Mouse (Mus musculus): Measurements from ENCODE around the gene Urb1. TPM values are rescaled to one million over a fixed set of nuclear protein-coding genes. Genes with fewer than 3 reads are reported as not detected.
A peak's percentile ranks its signal among the peaks of the same experiment; 100 is the strongest.

Urb1 gene
- polyA plus RNA-seq, 1 experiment from 2014 or later, result 8.7 TPM

DNA sequence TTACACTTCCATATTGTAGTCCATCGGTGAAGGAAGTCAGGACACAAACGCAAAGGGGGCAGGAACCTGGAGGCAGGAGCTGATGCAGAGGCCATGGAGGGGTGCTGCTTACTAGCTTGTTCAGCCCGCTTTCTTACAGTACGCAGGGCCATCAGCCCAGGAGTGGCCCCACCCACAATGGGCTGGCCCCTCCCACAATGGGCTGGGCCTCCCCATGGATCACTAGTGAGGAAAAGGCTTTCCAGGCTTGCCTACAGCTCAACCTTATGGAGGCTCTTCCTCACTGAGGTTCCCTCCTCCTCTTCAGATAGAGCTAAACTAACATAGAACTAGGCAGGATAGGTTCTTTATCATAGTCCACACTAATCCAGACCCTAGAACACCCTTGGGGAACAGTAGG is 86.2 kb downstream of the Urb1 start:
- no peak overlapping the region for H3K4me3 ChIP-seq
- no peaks in the 10 kb centered on the region for H3K27me3 ChIP-seq
- peaks cover 41% of the 10 kb centered on the region for H3K36me3 ChIP-seq
- no peak for ATAC-seq (ENCODE audit: borderline replicate concordance, extremely low read depth, low FRiP score, low TSS enrichment)
- H3K9ac ChIP-seq, result no peak overlapping the region
- H3K4me2 ChIP-seq, result no peak overlapping the region
- H3K9me3 ChIP-seq, result no peaks in the 10 kb centered on the region
- H3K27ac ChIP-seq, result no peak overlapping the region
- H3K4me1 ChIP-seq, result peaks cover 14% of the 10 kb centered on the region
- 94% methylated on average over 4 of the region's 4 CpGs for WGBS

DNA sequence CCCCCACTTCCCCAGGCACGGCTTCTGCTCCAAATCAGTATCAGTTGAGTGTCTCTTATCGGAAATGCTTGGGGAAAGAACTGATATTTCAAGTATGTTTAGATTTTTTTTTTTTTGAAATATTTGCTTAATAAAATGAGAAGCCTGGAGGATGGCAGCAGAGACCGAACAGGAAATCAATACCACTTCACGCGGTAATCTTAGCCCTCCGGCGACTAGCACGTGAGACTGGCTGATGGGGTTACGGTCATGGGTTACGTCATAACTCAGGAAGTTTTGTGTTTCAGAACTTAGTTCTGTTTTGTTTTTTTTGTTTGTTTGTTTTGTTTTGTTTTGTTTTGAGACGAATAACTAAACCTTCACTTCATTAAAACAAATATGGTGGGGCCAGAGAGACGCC is 99.9 kb downstream of the Urb1 start:
- peak overlapping the region; percentile 16; the same call in 1 of the 2 replicates for H3K27ac ChIP-seq
- no peak for ATAC-seq (ENCODE audit: borderline replicate concordance, extremely low read depth, low FRiP score, low TSS enrichment)
- H3K4me3 ChIP-seq, result no peak overlapping the region
- no peaks in the 10 kb centered on the region for H3K36me3 ChIP-seq
- no peaks in the 10 kb centered on the region for H3K9me3 ChIP-seq
- H3K4me1 ChIP-seq, result peaks cover 58% of the 10 kb centered on the region
- WGBS, result 36% methylated on average over 12 of the region's 12 CpGs
- peak overlapping the region; percentile 34 for H3K4me2 ChIP-seq
- peaks cover 12% of the 10 kb centered on the region; the same call in 1 of the 2 replicates for H3K27me3 ChIP-seq
- no peak overlapping the region for H3K9ac ChIP-seq

GRCm38 (mm10) chr16:90709711-90710289 is 100.4 kb downstream of the Urb1 start:
- H3K4me1 ChIP-seq, result peaks cover 62% of the 10 kb centered on the region
- H3K4me2 ChIP-seq, result peak overlapping the region; percentile 34
- H3K36me3 ChIP-seq, result no peaks in the 10 kb centered on the region
- no peak overlapping the region for H3K9ac ChIP-seq
- H3K9me3 ChIP-seq, result no peaks in the 10 kb centered on the region
- H3K27me3 ChIP-seq, result peaks cover 12% of the 10 kb centered on the region; the same call in 1 of the 2 replicates
- 19% methylated on average over 17 of the region's 17 CpGs for WGBS
- no peak for ATAC-seq (ENCODE audit: borderline replicate concordance, extremely low read depth, low FRiP score, low TSS enrichment)
- no peak overlapping the region for H3K4me3 ChIP-seq
- H3K27ac ChIP-seq, result peak overlapping the region; percentile 16; the same call in 1 of the 2 replicates

DNA sequence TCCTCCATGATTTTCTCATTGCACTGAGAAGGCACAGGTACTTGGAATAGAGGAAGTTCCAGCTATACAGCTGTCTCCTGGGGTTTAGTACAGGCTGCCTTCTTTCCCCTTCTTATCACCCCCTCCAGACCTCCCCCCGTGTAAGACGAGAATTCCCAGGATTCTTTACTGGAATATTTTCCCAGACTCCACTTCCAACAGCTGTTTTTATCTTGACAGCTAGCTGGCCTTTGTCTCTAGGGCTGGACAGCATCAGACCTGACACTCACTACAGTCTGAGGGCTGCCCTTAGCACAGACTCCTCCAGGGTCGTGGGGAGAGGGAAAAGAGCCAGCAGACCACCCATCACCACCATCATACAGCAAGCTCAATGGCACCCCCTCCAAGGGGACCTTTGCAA is 103.9 kb downstream of the Urb1 start:
- Histone ChIP-seq H3K9me3 (no peaks in the 10 kb centered on the region), H3K27ac (peak overlapping the region; percentile 76), H3K4me2 (no peak overlapping the region), H3K4me1 (peaks cover 67% of the 10 kb centered on the region), H3K4me3 (no peak overlapping the region), H3K36me3 (no peaks in the 10 kb centered on the region), H3K9ac (no peak overlapping the region), H3K27me3 (no peaks in the 10 kb centered on the region)
- ATAC-seq (ENCODE audit: borderline replicate concordance, extremely low read depth, low FRiP score, low TSS enrichment), result peak; percentile 86
- 2% methylated on average over 3 of the region's 3 CpGs for WGBS

GRCm38 (mm10) chr16:90704161-90704825 is 105.9 kb downstream of the Urb1 start:
- Histone ChIP-seq H3K36me3 (no peaks in the 10 kb centered on the region), H3K4me2 (no peak overlapping the region; the same call in 1 of the 2 replicates), H3K27ac (peak overlapping the region; percentile 74), H3K4me1 (peaks cover 49% of the 10 kb centered on the region), H3K27me3 (no peaks in the 10 kb centered on the region), H3K9ac (no peak overlapping the region), H3K9me3 (no peaks in the 10 kb centered on the region), H3K4me3 (no peak overlapping the region)
- WGBS, result 40% methylated on average over 13 of the region's 13 CpGs
- ATAC-seq (ENCODE audit: borderline replicate concordance, extremely low read depth, low FRiP score, low TSS enrichment), result peak; percentile 16; the same call in 1 of the 2 replicates

DNA sequence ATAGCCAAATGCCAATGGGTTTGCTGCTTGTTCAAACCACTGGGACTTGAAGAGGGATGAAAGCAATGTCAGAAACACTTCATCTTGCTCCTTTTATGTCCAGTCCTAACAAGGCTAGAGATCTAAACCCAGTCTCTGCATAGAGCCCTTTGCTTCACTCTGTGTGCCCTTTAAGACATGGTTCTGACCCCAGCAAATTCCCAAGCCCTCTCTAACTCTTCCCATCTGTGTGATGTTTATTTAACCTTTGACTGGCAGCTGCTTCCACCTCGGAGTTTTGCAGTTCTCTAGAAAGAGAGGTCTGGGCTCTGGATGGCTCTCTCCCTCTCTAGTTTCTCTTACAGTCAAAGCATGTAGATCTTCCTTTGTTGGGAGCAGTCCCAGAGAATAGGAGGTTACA is 106.6 kb downstream of the Urb1 start:
- no peak overlapping the region for H3K9ac ChIP-seq
- H3K36me3 ChIP-seq, result no peaks in the 10 kb centered on the region
- WGBS, result 2% methylated on average over 1 of the region's 1 CpGs
- no peak overlapping the region for H3K4me3 ChIP-seq
- peak; percentile 12; the same call in 1 of the 2 replicates for ATAC-seq (ENCODE audit: borderline replicate concordance, extremely low read depth, low FRiP score, low TSS enrichment)
- no peaks in the 10 kb centered on the region for H3K27me3 ChIP-seq
- H3K27ac ChIP-seq, result peak overlapping the region; percentile 74
- H3K9me3 ChIP-seq, result no peaks in the 10 kb centered on the region
- H3K4me2 ChIP-seq, result no peak overlapping the region
- peaks cover 44% of the 10 kb centered on the region for H3K4me1 ChIP-seq

DNA sequence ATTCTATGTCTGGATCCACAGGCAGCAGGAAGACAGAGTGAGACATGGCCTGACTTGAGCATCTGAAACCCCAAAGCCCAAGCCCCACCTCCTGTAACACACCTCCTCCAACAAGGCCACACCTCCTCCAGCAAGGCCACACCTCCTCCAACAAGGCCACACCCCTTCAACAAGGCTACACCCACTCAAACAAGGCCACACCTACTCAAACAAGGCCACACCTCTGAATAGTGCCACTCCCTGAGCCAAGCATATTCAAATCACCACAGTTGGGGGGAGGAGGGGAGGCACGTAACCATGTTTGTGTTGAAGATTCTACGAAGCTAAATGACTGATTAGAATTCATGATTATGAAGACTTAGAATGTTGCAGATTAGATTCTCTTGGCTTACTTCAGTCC is 108.7 kb downstream of the Urb1 start:
- Histone ChIP-seq H3K27ac (no peak overlapping the region), H3K9ac (no peak overlapping the region), H3K9me3 (no peaks in the 10 kb centered on the region), H3K27me3 (no peaks in the 10 kb centered on the region), H3K4me3 (no peak overlapping the region), H3K4me1 (peaks cover 39% of the 10 kb centered on the region), H3K36me3 (no peaks in the 10 kb centered on the region), H3K4me2 (no peak overlapping the region)
- WGBS, result 81% methylated on average over 2 of the region's 2 CpGs
- ATAC-seq (ENCODE audit: borderline replicate concordance, extremely low read depth, low FRiP score, low TSS enrichment), result no peak

Other genes starting within 250 kb of the Urb1 start
- gene Mis18a, start 83.0 kb downstream of the Urb1 start, polyA plus RNA-seq (2015; fragmentation: Nextera tagmentation; extraction: Ambion mirVana), result 86.4 and 87.3 TPM in 2 replicates
- 2.1 and 2.2 TPM in 2 replicates for gene Mrap, start 72.2 kb downstream of the Urb1 start, polyA plus RNA-seq (2015; fragmentation: Nextera tagmentation; extraction: Ambion mirVana)
- 1.9 and 2.8 TPM in 2 replicates for gene Eva1c, start 16.3 kb upstream of the Urb1 start, polyA plus RNA-seq (2015; fragmentation: Nextera tagmentation; extraction: Ambion mirVana)
- gene Cfap298, start 124.7 kb upstream of the Urb1 start, polyA plus RNA-seq (2015; fragmentation: Nextera tagmentation; extraction: Ambion mirVana), result 44.1 and 53.3 TPM in 2 replicates
- 13.3 and 14.6 TPM in 2 replicates for gene Synj1, start 200.9 kb upstream of the Urb1 start, polyA plus RNA-seq (2015; fragmentation: Nextera tagmentation; extraction: Ambion mirVana)
- 44.0 and 48.0 TPM in 2 replicates for gene Paxbp1, start 234.1 kb upstream of the Urb1 start, polyA plus RNA-seq (2015; fragmentation: Nextera tagmentation; extraction: Ambion mirVana)

All from lung, embryonic 15.5 days (tissue).